Mouse (Mus musculus) stomach, postnatal 0 days (tissue): ENCODE measurements around the gene Hmcn1. TPM values are rescaled to one million over a fixed set of nuclear protein-coding genes. Genes with fewer than 3 reads are reported as not detected.
A peak's percentile ranks its signal among the peaks of the same experiment; 100 is the strongest.

ENCODE experiments used
- ATAC-seq: fragments of 200-750 bp; cut with Nextera tagmentation; 2 replicates; pipeline ENCODE4 v1.8.0; 2017; ENCODE audit not compliant: low FRiP score, low TSS enrichment
- DNase-seq: peaks from one replicate; pipeline ENCODE4 v3.0.0-alpha.2; 2016; ENCODE audit warnings: low spot score
- H3K27ac ChIP-seq: fragments of 300-500 bp; sonication (generic); replicated peaks from 2 replicates; pipeline ENCODE4 v1.5.1; 2014; ENCODE audit warnings: mild to moderate bottlenecking, control low read depth
- H3K27me3 ChIP-seq: fragments of 300-500 bp; sonication (generic); 2 replicates; pipeline ENCODE4 v1.6.1; 2014; ENCODE audit warnings: low read length; ENCODE audit not compliant: control insufficient read depth, insufficient read depth
- H3K36me3 ChIP-seq: fragments of 300-500 bp; sonication (generic); 2 replicates; pipeline ENCODE4 v1.6.1; 2014; ENCODE audit warnings: low read length, mixed read lengths; ENCODE audit not compliant: control insufficient read depth, insufficient read depth
- H3K4me1 ChIP-seq: fragments of 300-500 bp; sonication (generic); replicated peaks from 2 replicates; pipeline ENCODE4 v1.6.1; 2014; ENCODE audit warnings: antibody characterized with exemption; ENCODE audit not compliant: control insufficient read depth, insufficient read depth
- H3K4me2 ChIP-seq: fragments of 300-500 bp; sonication (generic); replicated peaks from 2 replicates; pipeline ENCODE4 v1.6.1; 2014; ENCODE audit warnings: low read depth, mild to moderate bottlenecking, control low read depth, moderate library complexity
- H3K4me3 ChIP-seq: fragments of 300-500 bp; sonication (generic); 2 replicates; pipeline ENCODE4 v1.5.1; 2014; ENCODE audit warnings: low read depth, low read length, control low read depth
- H3K9ac ChIP-seq: fragments of 300-500 bp; sonication (generic); 2 replicates; pipeline ENCODE4 v1.6.1; 2014; ENCODE audit warnings: mild to moderate bottlenecking, low read length, control low read depth, mixed read lengths
- H3K9me3 ChIP-seq: fragments of 300-500 bp; sonication (generic); 2 replicates; pipeline ENCODE4 v1.6.1; 2016; ENCODE audit warnings: low read length; ENCODE audit not compliant: control insufficient read depth
- CTCF ChIP-seq: IDR thresholded peaks from 2 replicates; pipeline ENCODE4 v1.5.1; 2016; ENCODE audit warnings: antibody characterized with exemption, low read depth, mild to moderate bottlenecking, moderate library complexity
- EP300 ChIP-seq: optimal IDR thresholded peaks from 2 replicates; pipeline ENCODE3; 2016; ENCODE audit warnings: antibody characterized with exemption
- WGBS: fragments of 180-500 bp; shearing (Covaris S2); extraction: QIAGEN DNeasy Blood & Tissue Kit; methylation state at CpG from one replicate; pipeline ENCODE4 v1.1.7; 2014; 5-methylcytosine and 5-hydroxymethylcytosine counted together
- polyA plus RNA-seq: library from polyadenylated mRNA; unstranded; fragments of >200 nt; fragmentation: Nextera tagmentation; extraction: Ambion mirVana; gene quantifications from 2 replicates; pipeline ENCODE4 v1.2.1, GENCODE M21; 2015

Gene Hmcn1
- polyA plus RNA-seq, 1 experiment from 2014 or later: 8.0 TPM

DNA sequence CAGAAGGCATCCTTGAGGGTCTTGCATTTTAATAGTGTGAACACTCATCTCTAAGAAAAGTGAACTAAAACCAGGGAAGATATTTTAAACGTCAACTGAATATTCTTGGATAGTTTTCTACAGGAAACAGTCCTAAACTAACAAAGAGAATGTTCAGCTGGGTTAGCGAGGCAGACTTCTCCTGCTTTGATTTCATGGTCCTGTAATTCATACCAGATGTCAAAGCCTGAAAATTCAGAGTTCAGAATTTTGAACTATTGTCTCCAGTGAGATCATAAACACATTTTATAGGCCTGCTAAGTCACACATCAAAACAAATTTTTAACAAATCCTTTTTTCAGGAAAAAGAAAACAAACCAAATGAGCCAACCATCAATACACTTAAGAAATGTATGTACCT lies 223.4 kb downstream of the Hmcn1 start:
- Histone ChIP-seq H3K27me3 (no peaks in the 10 kb centered on the region), H3K4me1 (no peaks in the 10 kb centered on the region), H3K9ac (no peak overlapping the region), H3K9me3 (no peaks in the 10 kb centered on the region), H3K4me3 (no peak overlapping the region), H3K4me2 (no peak overlapping the region), H3K27ac (no peak overlapping the region), H3K36me3 (no peaks in the 10 kb centered on the region)
- DNase-seq (no peak), ATAC-seq (no peak)
- WGBS: 56% methylated on average over 2 of the region's 2 CpGs
- TF ChIP-seq EP300: no peak
- TF ChIP-seq CTCF: no peak

DNA sequence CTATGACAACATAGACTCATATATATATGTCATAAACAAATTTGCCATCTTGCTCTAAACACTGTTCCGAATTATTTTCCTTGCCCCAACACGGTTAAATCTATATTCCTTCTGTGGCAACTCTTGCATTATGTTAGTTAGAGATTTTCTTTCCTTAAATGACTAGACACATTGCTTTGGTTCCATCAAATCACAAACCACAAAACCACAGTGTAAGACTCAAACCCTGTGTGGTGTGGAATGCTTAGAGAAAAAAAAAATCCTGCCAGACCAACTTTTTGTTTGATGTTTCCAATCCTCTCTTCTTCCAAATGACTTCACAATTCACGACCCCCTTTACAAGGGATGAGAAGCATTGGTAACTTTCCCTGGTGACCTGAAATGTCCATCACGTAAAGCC lies 231.6 kb downstream of the Hmcn1 start:
- no peak for TF ChIP-seq EP300
- no peak for TF ChIP-seq CTCF
- WGBS: 85% methylated on average over 4 of the region's 4 CpGs
- ATAC-seq: no peak
- Histone ChIP-seq H3K9me3 (no peaks in the 10 kb centered on the region), H3K27me3 (no peaks in the 10 kb centered on the region), H3K4me2 (no peak overlapping the region), H3K4me1 (no peaks in the 10 kb centered on the region), H3K9ac (no peak overlapping the region), H3K36me3 (no peaks in the 10 kb centered on the region), H3K4me3 (no peak overlapping the region), H3K27ac (no peak overlapping the region)
- DNase-seq: no peak

DNA sequence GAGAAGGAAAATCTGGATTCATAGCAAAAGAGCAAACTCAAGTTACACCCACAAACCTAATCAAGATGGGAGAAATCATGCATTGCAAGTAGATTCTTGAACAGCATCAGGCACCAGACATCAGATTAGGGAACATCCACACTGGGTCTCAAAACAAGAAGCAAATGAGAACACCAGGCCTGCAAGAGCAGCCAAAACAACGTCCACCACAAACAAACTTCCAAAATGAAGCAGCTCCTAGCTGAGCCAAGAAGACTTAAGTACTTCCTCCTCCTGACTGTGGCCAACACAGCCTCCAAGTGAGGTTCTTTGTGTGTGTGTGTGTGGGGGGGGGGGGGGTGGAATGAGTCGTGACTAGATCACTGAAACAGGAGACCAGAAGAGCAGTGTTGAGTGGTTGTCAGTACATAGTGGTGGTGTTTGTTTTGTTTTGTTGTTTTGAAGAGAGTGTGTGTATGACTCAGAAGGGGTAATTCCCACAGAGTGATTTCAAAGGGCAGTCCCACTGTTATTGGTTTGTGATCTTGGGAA lies 232.4 kb downstream of the Hmcn1 start:
- Histone ChIP-seq H3K9ac (no peak overlapping the region), H3K27ac (no peak overlapping the region), H3K27me3 (no peaks in the 10 kb centered on the region), H3K4me2 (no peak overlapping the region), H3K4me3 (no peak overlapping the region), H3K36me3 (no peaks in the 10 kb centered on the region), H3K4me1 (no peaks in the 10 kb centered on the region), H3K9me3 (no peaks in the 10 kb centered on the region)
- WGBS: 34% methylated on average over 2 of the region's 2 CpGs
- no peak for TF ChIP-seq EP300
- TF ChIP-seq CTCF: no peak
- DNase-seq (no peak), ATAC-seq (no peak)

DNA sequence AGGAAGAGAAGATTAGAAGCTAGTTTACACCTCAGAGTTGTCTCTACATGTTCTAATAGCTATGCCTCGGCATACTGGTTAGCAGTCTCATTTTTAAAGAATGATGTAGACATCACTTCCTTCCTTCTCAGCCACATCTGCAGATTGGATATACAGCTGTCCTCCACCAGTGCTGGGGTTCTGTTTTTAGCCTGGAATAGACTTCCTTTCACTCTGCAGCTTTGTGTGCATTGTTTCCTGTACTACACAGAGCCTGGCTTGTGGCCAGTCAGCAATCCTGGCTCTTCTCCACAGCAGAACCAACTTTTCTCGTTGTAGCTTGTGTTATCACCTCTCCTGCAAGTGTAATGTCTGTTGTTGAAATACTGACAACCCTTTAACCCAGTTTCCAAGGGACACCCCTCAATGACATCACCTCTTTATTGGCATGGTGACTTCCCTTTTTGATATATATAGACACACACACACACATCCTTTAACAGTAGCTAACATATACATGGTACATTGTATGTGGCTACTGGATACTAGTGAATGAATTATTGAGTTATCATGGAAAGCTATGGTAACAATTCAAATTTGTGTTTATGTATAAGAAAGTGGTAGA lies 233.7 kb downstream of the Hmcn1 start:
- Histone ChIP-seq H3K36me3 (no peaks in the 10 kb centered on the region), H3K9ac (no peak overlapping the region), H3K27ac (no peak overlapping the region), H3K4me1 (no peaks in the 10 kb centered on the region), H3K27me3 (no peaks in the 10 kb centered on the region), H3K4me2 (no peak overlapping the region), H3K4me3 (no peak overlapping the region), H3K9me3 (no peaks in the 10 kb centered on the region)
- TF ChIP-seq EP300 (no peak), CTCF (no peak)
- DNase-seq (no peak), ATAC-seq (peak; percentile 38; the same call in 1 of the 2 replicates)
- 11% methylated on average over 2 of the region's 2 CpGs for WGBS

DNA sequence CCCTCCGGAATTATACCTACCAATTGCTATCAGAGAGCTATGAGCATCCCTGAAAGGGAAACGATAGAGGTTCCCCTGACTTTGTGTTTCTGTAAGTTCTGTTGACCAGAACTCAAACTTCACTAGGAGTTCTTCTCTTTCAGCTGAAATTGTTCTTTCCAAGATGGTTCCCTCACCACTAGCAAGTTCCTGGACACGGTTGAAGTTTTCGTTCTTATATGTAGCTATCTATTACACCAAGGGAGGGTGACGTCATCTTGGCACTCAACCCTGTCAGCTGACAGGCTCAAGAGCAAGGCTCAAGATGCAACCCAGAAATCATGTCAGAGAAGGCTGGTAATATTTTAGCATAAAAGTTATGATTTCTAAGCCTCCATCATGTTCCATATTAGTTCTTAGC lies 239.3 kb downstream of the Hmcn1 start:
- H3K4me1 ChIP-seq: no peaks in the 10 kb centered on the region
- H3K27me3 ChIP-seq: no peaks in the 10 kb centered on the region
- no peak overlapping the region for H3K9ac ChIP-seq
- H3K9me3 ChIP-seq: no peaks in the 10 kb centered on the region
- WGBS: 78% methylated on average over 5 of the region's 5 CpGs
- no peak for ATAC-seq
- H3K36me3 ChIP-seq: no peaks in the 10 kb centered on the region
- DNase-seq: no peak
- TF ChIP-seq EP300 (no peak), CTCF (no peak)
- no peak overlapping the region for H3K4me2 ChIP-seq
- no peak overlapping the region for H3K4me3 ChIP-seq
- H3K27ac ChIP-seq: no peak overlapping the region

DNA sequence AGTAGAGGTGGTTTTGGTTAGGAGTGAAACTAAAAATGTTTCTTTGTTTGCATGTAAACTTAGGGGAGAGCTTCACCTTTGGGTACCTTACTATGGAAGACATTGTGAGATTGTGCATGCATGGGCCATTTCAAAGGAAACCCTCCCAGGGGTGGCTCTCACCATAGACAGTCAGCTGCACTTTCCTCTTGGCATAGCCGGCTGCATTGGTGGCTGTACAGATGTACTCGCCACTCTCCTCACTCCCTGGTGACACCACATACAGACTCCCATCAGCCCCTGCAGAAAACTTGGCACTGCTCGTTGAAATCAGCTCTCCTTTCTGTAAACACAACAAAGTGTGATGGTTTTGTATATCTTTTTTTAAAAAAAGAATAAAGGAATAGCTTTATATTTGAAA lies 244.5 kb downstream of the Hmcn1 start:
- Histone ChIP-seq H3K4me1 (no peaks in the 10 kb centered on the region), H3K36me3 (no peaks in the 10 kb centered on the region), H3K9me3 (no peaks in the 10 kb centered on the region), H3K9ac (no peak overlapping the region), H3K4me3 (no peak overlapping the region), H3K27me3 (no peaks in the 10 kb centered on the region), H3K27ac (no peak overlapping the region), H3K4me2 (no peak overlapping the region)
- ATAC-seq: no peak
- DNase-seq: no peak
- 69% methylated on average over 3 of the region's 3 CpGs for WGBS
- TF ChIP-seq CTCF: no peak
- no peak for TF ChIP-seq EP300
